Mouse (Mus musculus): ENCODE measurements around the gene Gm21304. TPM values are rescaled to one million over a fixed set of nuclear protein-coding genes. Genes with fewer than 3 reads are reported as not detected.
"Not testable (repeated sequence)": the region's sequence is repeated elsewhere in the genome, so short reads cannot be mapped to it uniquely, and the experiment has no call there.

The Gm21304 gene
- total RNA-seq (2021) (not detected), polyA plus RNA-seq (2012; rRNA removed) (not detected in 2 replicates)
- long read RNA-seq, result 0 reads

DNA sequence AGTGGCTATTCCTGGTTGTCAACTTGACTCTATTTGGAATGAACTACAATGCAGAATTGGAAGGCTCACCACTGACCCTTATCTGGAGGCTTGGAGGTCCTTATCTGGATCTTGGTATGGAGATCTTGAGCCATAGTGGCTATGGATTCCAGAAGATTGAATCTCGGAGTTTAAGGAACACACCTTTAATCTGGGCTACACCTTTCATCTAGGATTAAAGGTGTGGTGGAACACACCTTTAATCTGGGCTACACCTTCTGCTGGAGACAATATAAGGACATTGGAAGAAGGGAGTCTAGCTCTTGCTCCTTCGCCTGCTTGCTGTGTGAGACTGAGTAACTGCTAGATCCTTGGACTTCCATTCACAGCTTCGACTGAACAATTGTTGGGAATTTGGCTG, at the start of gene Gm21304:
Gene Gm21304 (plus strand): TSS at position 301 of the 400 bp plus-strand sequence.
- H3K36me3 ChIP-seq (ENCODE audit: control insufficient read depth, insufficient read depth, low read length); DNase-seq; H3K4me3 ChIP-seq; H3K79me2 ChIP-seq (replicated peaks; ENCODE audit: control insufficient read depth, insufficient read depth, low read length); intact Hi-C loops (cut with DNase I); H3K4me1 ChIP-seq (ENCODE audit: control insufficient read depth, insufficient read depth, low read length); H3K9ac ChIP-seq (ENCODE audit: low read depth, low read length); H3K27ac ChIP-seq; H3K27me3 ChIP-seq (ENCODE audit: control insufficient read depth, insufficient read depth, low read length): not testable (repeated sequence)
- no CpG with 5 or more reads among the region's 3 CpGs for WGBS

DNA sequence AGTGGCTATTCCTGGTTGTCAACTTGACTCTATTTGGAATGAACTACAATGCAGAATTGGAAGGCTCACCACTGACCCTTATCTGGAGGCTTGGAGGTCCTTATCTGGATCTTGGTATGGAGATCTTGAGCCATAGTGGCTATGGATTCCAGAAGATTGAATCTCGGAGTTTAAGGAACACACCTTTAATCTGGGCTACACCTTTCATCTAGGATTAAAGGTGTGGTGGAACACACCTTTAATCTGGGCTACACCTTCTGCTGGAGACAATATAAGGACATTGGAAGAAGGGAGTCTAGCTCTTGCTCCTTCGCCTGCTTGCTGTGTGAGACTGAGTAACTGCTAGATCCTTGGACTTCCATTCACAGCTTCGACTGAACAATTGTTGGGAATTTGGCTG, 25.6 kb upstream of the Gm21304 start, which contains the start of gene Gm21293:
Gene Gm21293 (plus strand): TSS at position 301 of the 400 bp plus-strand sequence.
- H3K79me2 ChIP-seq (replicated peaks; ENCODE audit: control insufficient read depth, insufficient read depth, low read length); H3K4me1 ChIP-seq (ENCODE audit: control insufficient read depth, insufficient read depth, low read length); H3K27me3 ChIP-seq (ENCODE audit: control insufficient read depth, insufficient read depth, low read length); H3K36me3 ChIP-seq (ENCODE audit: control insufficient read depth, insufficient read depth, low read length); H3K27ac ChIP-seq; intact Hi-C loops (cut with DNase I); H3K4me3 ChIP-seq; H3K9ac ChIP-seq (ENCODE audit: low read depth, low read length); DNase-seq: not testable (repeated sequence)
- no CpG with 5 or more reads among the region's 3 CpGs for WGBS

DNA sequence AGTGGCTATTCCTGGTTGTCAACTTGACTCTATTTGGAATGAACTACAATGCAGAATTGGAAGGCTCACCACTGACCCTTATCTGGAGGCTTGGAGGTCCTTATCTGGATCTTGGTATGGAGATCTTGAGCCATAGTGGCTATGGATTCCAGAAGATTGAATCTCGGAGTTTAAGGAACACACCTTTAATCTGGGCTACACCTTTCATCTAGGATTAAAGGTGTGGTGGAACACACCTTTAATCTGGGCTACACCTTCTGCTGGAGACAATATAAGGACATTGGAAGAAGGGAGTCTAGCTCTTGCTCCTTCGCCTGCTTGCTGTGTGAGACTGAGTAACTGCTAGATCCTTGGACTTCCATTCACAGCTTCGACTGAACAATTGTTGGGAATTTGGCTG, 17.1 kb upstream of the Gm21304 start, which contains the start of gene Gm6763:
Gene Gm6763 (plus strand): TSS at position 301 of the 400 bp plus-strand sequence.
- H3K4me1 ChIP-seq (ENCODE audit: control insufficient read depth, insufficient read depth, low read length); intact Hi-C loops (cut with DNase I); H3K4me3 ChIP-seq; H3K36me3 ChIP-seq (ENCODE audit: control insufficient read depth, insufficient read depth, low read length); H3K27me3 ChIP-seq (ENCODE audit: control insufficient read depth, insufficient read depth, low read length); DNase-seq; H3K9ac ChIP-seq (ENCODE audit: low read depth, low read length); H3K79me2 ChIP-seq (replicated peaks; ENCODE audit: control insufficient read depth, insufficient read depth, low read length); H3K27ac ChIP-seq: not testable (repeated sequence)
- WGBS, result no CpG with 5 or more reads among the region's 3 CpGs

- H3K27ac ChIP-seq; H3K27me3 ChIP-seq (ENCODE audit: control insufficient read depth, insufficient read depth, low read length); H3K9ac ChIP-seq (ENCODE audit: low read depth, low read length); intact Hi-C loops (cut with DNase I); H3K4me1 ChIP-seq (ENCODE audit: control insufficient read depth, insufficient read depth, low read length); H3K79me2 ChIP-seq (replicated peaks; ENCODE audit: control insufficient read depth, insufficient read depth, low read length); DNase-seq; H3K4me3 ChIP-seq; H3K36me3 ChIP-seq (ENCODE audit: control insufficient read depth, insufficient read depth, low read length): not testable (repeated sequence)
- WGBS, result no CpG with 5 or more reads among the region's 3 CpGs
Observed at GRCm38 (mm10) chr10:104159706-104160105, 8.6 kb upstream of the Gm21304 start, which contains the start of gene Gm8764. TSS of gene Gm8764 (plus strand) at chr10:104160006.

DNA sequence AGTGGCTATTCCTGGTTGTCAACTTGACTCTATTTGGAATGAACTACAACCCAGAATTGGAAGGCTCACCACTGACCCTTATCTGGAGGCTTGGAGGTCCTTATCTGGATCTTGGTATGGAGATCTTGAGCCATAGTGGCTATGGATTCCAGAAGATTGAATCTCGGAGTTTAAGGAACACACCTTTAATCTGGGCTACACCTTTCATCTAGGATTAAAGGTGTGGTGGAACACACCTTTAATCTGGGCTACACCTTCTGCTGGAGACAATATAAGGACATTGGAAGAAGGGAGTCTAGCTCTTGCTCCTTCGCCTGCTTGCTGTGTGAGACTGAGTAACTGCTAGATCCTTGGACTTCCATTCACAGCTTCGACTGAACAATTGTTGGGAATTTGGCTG, 8.4 kb downstream of the Gm21304 start, which contains the start of gene Gm21312:
Gene Gm21312 (plus strand): TSS at position 301 of the 400 bp plus-strand sequence.
- H3K79me2 ChIP-seq (replicated peaks; ENCODE audit: control insufficient read depth, insufficient read depth, low read length); H3K27me3 ChIP-seq (ENCODE audit: control insufficient read depth, insufficient read depth, low read length); DNase-seq; H3K36me3 ChIP-seq (ENCODE audit: control insufficient read depth, insufficient read depth, low read length); H3K9ac ChIP-seq (ENCODE audit: low read depth, low read length); H3K4me1 ChIP-seq (ENCODE audit: control insufficient read depth, insufficient read depth, low read length); intact Hi-C loops (cut with DNase I); H3K27ac ChIP-seq; H3K4me3 ChIP-seq: not testable (repeated sequence)
- WGBS, result no CpG with 5 or more reads among the region's 3 CpGs

DNA sequence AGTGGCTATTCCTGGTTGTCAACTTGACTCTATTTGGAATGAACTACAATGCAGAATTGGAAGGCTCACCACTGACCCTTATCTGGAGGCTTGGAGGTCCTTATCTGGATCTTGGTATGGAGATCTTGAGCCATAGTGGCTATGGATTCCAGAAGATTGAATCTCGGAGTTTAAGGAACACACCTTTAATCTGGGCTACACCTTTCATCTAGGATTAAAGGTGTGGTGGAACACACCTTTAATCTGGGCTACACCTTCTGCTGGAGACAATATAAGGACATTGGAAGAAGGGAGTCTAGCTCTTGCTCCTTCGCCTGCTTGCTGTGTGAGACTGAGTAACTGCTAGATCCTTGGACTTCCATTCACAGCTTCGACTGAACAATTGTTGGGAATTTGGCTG, 16.9 kb downstream of the Gm21304 start, which contains the start of gene Gm20765:
Gene Gm20765 (plus strand): TSS at position 301 of the 400 bp plus-strand sequence.
- H3K4me3 ChIP-seq; H3K27me3 ChIP-seq (ENCODE audit: control insufficient read depth, insufficient read depth, low read length); H3K27ac ChIP-seq; H3K9ac ChIP-seq (ENCODE audit: low read depth, low read length); intact Hi-C loops (cut with DNase I); H3K36me3 ChIP-seq (ENCODE audit: control insufficient read depth, insufficient read depth, low read length); H3K79me2 ChIP-seq (replicated peaks; ENCODE audit: control insufficient read depth, insufficient read depth, low read length); DNase-seq; H3K4me1 ChIP-seq (ENCODE audit: control insufficient read depth, insufficient read depth, low read length): not testable (repeated sequence)
- WGBS, result no CpG with 5 or more reads among the region's 3 CpGs

GRCm38 (mm10) chr10:104193742-104194141, 25.4 kb downstream of the Gm21304 start, which contains the start of gene Gm4340:
TSS of gene Gm4340 (plus strand) at chr10:104194042.
- DNase-seq; H3K27me3 ChIP-seq (ENCODE audit: control insufficient read depth, insufficient read depth, low read length); H3K4me1 ChIP-seq (ENCODE audit: control insufficient read depth, insufficient read depth, low read length); H3K9ac ChIP-seq (ENCODE audit: low read depth, low read length); H3K27ac ChIP-seq; H3K4me3 ChIP-seq; intact Hi-C loops (cut with DNase I); H3K79me2 ChIP-seq (replicated peaks; ENCODE audit: control insufficient read depth, insufficient read depth, low read length); H3K36me3 ChIP-seq (ENCODE audit: control insufficient read depth, insufficient read depth, low read length): not testable (repeated sequence)
- WGBS, result no CpG with 5 or more reads among the region's 3 CpGs
